Mouse (Mus musculus): ENCODE data around the gene Fam32a.

The Fam32a gene

GRCm38 (mm10) chr8:72219541-72220363 lies at the start of gene Fam32a:
Fam32a (plus strand) TSS chr8:72219730.
- DNase-seq (ENCODE audit: low spot score), result peak; percentile 50

- DNase-seq (ENCODE audit: low spot score), result peak; percentile 45
Observed at GRCm38 (mm10) chr8:72177346-72177925, 42.1 kb upstream of the Fam32a start.

- no peak for DNase-seq (ENCODE audit: low spot score)
Observed at GRCm38 (mm10) chr8:72183554-72184202, 35.9 kb upstream of the Fam32a start.

- no peak for DNase-seq (ENCODE audit: low spot score)
Observed at GRCm38 (mm10) chr8:72187793-72188331, 31.7 kb upstream of the Fam32a start.

DNA sequence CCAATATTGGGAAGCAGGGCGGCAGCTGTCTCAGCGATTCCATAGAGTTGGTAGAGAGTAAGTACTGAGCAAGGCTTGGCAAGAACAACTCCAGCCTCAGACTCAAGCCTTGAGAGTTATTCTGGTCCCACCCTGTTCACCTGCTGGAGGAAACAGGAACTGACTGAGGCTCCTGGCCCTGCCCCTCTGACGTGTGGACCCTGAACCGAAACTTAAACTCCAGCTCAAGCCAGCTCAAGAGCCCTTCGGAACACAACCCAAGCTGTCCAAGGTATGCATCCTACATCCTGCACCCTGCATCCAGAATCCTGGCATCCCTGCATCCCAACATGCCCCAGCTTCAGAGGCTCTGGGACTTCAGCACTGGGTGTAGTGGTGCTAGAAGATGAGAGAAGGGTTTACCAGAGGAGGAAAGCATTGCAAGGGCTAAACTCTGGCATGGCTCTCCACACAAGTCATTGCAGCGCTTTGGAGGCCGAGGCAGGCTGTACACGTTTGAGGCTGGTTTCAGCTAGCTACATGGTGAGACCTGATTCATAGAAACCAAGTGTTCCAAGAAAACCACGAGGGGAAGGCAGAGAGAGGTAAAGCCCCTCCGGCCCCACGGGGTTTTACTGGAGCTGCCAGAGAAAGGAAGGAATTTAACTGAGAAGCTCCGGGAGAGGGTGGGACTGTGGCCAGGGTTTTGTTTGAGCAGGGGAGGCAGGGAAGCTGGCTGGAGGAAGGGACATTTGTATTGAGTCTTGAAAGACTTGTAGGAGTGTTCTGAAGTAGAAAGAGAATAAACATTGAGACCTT lies 29.9 kb upstream of the Fam32a start, which contains the start of gene Hsh2d:
TSS of gene Hsh2d (plus strand) at position 222 of the 798 bp plus-strand sequence.
- no peak for DNase-seq (ENCODE audit: low spot score)

DNA sequence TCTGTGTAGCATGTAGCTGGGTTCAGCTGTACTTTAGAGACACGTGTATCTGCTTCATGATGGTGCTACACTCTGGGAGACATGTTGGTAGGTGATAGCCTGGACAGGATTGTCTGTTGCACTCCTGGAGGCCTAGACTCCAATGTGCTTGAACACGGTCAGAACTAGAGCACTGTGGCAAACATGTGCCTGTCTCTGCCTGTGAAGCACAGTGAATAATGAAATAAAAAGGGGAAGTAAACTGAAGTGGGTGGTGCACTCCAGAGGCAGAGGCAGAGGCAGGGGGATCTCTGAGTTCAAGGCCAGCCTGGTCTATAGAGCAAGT lies 29.4 kb upstream of the Fam32a start:
- DNase-seq (ENCODE audit: low spot score), result no peak

DNA sequence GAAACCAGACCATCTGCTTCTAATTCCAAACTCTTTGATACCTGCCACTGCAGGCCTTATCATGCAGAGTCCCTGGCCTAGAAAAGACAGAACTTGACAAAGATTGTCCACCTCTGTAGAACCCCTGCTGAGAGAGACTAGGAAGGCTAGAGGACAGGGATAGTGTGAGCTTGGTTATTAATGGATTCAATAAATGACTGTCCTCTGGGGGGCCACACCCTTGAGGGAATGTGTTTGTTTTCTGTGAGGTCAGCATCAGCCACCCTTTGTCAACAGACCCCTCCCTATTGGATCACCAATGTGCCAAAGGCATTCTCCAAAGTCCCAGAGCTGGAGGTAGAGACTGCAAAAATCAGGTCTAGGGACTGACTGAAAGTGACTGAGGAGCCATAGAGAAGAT lies 27.5 kb upstream of the Fam32a start:
- no peak for DNase-seq (ENCODE audit: low spot score)

DNA sequence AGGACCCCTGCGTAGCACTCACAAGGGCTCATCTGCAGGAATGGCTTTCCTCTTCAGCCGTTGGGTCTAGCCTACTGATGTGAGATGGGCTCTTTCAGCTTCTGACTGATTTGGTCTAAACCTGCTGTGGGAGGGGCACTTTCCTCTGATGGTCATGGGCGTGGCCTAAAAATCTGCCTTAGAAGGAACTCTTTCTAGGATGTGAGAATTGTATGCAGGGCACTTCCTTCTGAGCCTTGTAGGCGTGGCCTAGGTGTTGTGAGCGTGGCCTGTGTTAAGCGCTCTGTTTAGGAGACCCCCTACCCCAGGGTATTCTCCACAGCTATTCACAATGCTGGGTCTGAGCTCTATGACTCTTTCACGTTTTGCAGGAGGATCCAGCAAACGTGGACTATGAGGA lies 21.5 kb upstream of the Fam32a start:
- no peak for DNase-seq (ENCODE audit: low spot score)

DNA sequence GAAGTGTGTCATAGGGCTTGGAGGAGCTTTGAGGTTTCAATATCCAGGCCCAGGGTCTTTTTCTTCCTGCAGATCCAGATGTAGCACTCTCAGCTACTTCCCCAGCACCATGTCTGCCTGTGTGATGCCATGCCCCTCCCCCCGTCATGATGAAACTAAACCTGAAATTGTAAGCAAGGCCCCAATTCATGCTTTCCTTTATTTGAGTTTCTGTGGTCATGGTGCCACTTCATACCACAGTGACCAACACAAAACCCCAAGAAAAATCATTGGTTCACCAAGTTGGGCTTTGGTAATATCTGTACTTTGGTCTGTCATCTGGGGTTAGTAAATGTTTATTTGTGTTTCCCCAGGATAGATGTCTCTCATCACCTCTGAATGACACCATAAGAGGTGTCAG lies 10.9 kb upstream of the Fam32a start:
- no peak for DNase-seq (ENCODE audit: low spot score)

DNA sequence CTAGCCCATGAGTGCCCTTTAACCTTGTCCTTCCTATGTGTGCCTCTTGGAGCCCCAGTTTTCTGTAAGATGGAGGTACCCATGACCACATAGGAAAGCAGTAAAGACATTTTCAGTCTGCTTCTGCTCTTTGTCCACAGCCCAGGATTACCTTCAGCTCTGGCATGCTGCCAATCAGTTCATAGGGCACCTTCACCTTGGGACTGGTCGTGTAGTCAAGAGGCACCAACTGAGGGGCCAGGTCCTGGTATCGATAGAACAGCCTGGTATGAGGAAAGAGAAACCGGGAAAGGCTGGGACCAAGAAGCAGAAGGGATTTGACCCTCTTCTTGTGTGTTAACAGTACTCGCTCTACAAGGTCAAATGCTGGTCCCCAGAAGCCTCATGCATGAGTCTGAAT lies 9.3 kb upstream of the Fam32a start:
- no peak for DNase-seq (ENCODE audit: low spot score)

DNA sequence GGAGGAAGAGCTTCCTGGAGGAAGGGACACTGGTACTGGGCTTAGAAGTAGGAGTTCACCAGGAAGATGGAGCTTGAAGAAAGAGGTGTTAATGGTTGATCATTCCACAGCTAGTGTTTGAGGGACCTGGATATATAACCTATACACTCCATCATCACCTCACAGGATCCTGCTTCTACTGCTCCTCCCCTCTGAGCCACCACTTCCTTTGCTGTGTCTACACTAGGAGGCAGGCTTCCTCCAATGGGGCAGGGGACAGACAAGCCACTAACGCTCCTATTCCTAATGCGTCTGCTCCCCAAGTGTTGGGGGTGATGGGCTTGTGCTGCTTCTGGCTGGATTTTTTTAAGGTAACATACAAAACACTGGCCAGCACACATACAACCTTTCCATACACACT lies 8.8 kb upstream of the Fam32a start:
- DNase-seq (ENCODE audit: low spot score), result no peak

DNA sequence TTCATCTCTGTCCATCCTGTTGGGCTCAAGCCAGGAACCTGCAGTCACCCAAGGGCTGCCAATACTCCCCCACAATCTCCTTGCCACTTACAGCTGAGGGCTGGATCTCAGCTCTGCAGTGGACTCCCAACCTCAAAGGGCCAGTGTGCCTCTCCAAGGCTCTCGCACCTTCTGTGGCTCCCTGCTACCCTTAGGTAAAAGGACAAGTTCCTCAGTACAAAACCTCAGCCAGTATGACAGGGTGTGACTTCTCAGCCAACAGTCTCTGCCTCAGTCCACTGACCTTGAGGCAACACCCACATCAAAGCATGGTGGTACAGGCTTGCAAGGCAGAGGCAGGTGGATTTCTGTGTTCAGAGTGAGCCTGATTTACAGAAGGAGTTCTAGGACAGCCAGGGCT lies 7.7 kb upstream of the Fam32a start:
- no peak for DNase-seq (ENCODE audit: low spot score)

DNA sequence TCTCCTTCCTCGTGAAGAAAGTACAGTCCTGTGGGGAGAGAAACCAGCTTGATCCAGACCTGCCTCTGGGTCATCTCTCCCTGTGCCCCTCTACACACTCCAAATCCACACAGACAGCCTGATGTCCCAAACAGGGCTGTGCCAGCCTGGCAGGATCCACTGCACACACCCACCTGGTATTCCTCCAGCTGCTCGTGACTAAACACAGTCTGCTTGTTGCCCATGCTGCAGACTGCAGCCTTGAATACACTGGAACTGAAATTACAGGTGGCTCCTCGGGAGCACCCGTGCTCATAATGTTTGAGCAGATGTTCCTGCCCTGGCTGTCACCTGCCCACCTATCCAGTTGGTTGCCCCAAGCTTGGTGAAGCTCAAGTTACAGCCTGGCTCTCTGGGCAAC lies 6.8 kb upstream of the Fam32a start, which contains the start of gene Cib3:
TSS of gene Cib3 (minus strand) at position 87 of the 400 bp plus-strand sequence.
- no peak for DNase-seq (ENCODE audit: low spot score)

GRCm38 (mm10) chr8:72213536-72213935 lies 6.0 kb upstream of the Fam32a start, which contains the start of gene Gm11034:
Gm11034 (minus strand) TSS chr8:72213636.
- no peak for DNase-seq (ENCODE audit: low spot score)

GRCm38 (mm10) chr8:72215060-72215459 lies 4.5 kb upstream of the Fam32a start:
- no peak for DNase-seq (ENCODE audit: low spot score)

- no peak for DNase-seq (ENCODE audit: low spot score)
Observed at GRCm38 (mm10) chr8:72215871-72216270, 3.7 kb upstream of the Fam32a start.

GRCm38 (mm10) chr8:72218781-72219540 lies 569 bp upstream of the Fam32a start:
- no peak for DNase-seq (ENCODE audit: low spot score)

DNA sequence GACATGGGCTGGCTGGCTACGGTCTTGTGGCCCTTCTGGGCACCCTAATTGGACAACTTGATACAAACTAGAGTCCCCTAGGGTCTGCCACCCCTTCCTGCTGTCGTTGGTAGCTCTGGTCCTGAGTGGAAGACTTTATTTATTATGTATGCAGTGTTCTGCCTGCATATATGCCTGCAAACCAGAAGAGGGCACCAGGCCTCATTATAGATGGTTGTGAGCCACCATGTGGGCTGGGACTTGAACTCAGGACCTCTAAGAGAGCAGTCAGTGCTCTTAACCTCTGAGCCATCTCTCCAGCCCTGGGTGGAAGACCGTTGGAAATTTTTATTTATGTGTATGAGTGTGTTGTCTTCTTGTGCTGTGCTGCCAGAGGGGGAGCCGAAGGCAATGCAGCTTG lies 1.2 kb downstream of the Fam32a start:
- DNase-seq (ENCODE audit: low spot score), result no peak

DNA sequence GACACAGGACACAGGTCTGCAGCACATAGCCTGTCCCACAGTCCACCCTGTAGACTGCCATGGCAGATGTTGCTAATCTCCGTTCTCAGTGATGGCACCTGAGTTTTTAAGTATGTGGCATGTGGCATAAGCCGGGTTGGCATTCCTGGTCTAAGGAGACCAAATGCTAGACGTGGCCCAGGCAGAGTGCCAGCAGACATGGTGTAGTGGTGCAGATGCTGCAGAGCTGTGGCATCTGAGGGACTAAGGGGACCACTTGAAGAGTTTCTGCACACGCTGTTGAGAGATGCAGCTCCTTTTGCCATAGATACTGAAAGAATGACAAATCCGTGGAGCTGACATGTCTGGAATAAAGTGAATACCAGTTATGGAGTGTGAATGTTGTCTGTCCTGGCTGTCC lies 3.1 kb downstream of the Fam32a start:
- no peak for DNase-seq (ENCODE audit: low spot score)

- DNase-seq (ENCODE audit: low spot score), result peak; percentile 92
Observed at GRCm38 (mm10) chr8:72239499-72240402, 20.2 kb downstream of the Fam32a start, which contains the start of gene Ap1m1. Ap1m1 (plus strand) TSS chr8:72240018.

All from ovary, postnatal 10 days (tissue).